Mouse (Mus musculus): ENCODE data around the gene Nudt22. TPM values are rescaled to one million over a fixed set of nuclear protein-coding genes. Genes with fewer than 3 reads are reported as not detected.
A peak's percentile ranks its signal among the peaks of the same experiment; 100 is the strongest.

The Nudt22 gene
- polyA plus RNA-seq, 1 experiment from 2014 or later = 19.6 TPM

- DNase-seq (ENCODE audit: low spot score) (no peak), ATAC-seq (ENCODE audit: insufficient read depth, low FRiP score, low TSS enrichment) (no peak)
- Histone ChIP-seq H3K27me3 (ENCODE audit: control insufficient read depth, insufficient read depth, low read length) (no peaks in the 10 kb centered on the region), H3K9ac (ENCODE audit: low read length) (no peak overlapping the region), H3K4me3 (ENCODE audit: low read depth, low read length) (no peak overlapping the region), H3K4me2 (ENCODE audit: low read depth) (no peak overlapping the region), H3K27ac (ENCODE audit: low read depth, low read length) (no peak overlapping the region), H3K9me3 (ENCODE audit: control insufficient read depth, low read length) (no peaks in the 10 kb centered on the region), H3K36me3 (ENCODE audit: control insufficient read depth, insufficient read depth, low read length) (no peaks in the 10 kb centered on the region), H3K4me1 (ENCODE audit: control insufficient read depth, insufficient read depth, low read length) (no peaks in the 10 kb centered on the region)
- 86% methylated on average over 9 of the region's 9 CpGs for WGBS
Measured at GRCm38 (mm10) chr19:7006892-7007593, 11.1 kb upstream of the Nudt22 start.

- DNase-seq (ENCODE audit: low spot score) = no peak
- H3K4me1 ChIP-seq (ENCODE audit: control insufficient read depth, insufficient read depth, low read length) = peaks cover 16% of the 10 kb centered on the region
- H3K9me3 ChIP-seq (ENCODE audit: control insufficient read depth, low read length) = no peaks in the 10 kb centered on the region
- H3K27ac ChIP-seq (ENCODE audit: low read depth, low read length) = no peak overlapping the region
- H3K9ac ChIP-seq (ENCODE audit: low read length) = no peak overlapping the region
- H3K36me3 ChIP-seq (ENCODE audit: control insufficient read depth, insufficient read depth, low read length) = peaks cover 4% of the 10 kb centered on the region; the same call in 1 of the 2 replicates
- 94% methylated on average over 19 of the region's 19 CpGs for WGBS
- H3K27me3 ChIP-seq (ENCODE audit: control insufficient read depth, insufficient read depth, low read length) = no peaks in the 10 kb centered on the region
- no peak for ATAC-seq (ENCODE audit: insufficient read depth, low FRiP score, low TSS enrichment)
- H3K4me2 ChIP-seq (ENCODE audit: low read depth) = no peak overlapping the region
- no peak overlapping the region for H3K4me3 ChIP-seq (ENCODE audit: low read depth, low read length)
Measured at GRCm38 (mm10) chr19:6999360-7000063, 3.6 kb upstream of the Nudt22 start.

GRCm38 (mm10) chr19:6997721-6998290 lies 1.9 kb upstream of the Nudt22 start:
- Histone ChIP-seq H3K9me3 (ENCODE audit: control insufficient read depth, low read length) (no peaks in the 10 kb centered on the region), H3K36me3 (ENCODE audit: control insufficient read depth, insufficient read depth, low read length) (peaks cover 4% of the 10 kb centered on the region; the same call in 1 of the 2 replicates), H3K9ac (ENCODE audit: low read length) (no peak overlapping the region), H3K27me3 (ENCODE audit: control insufficient read depth, insufficient read depth, low read length) (no peaks in the 10 kb centered on the region), H3K27ac (ENCODE audit: low read depth, low read length) (no peak overlapping the region), H3K4me2 (ENCODE audit: low read depth) (no peak overlapping the region), H3K4me3 (ENCODE audit: low read depth, low read length) (no peak overlapping the region), H3K4me1 (ENCODE audit: control insufficient read depth, insufficient read depth, low read length) (peaks cover 19% of the 10 kb centered on the region)
- ATAC-seq (ENCODE audit: insufficient read depth, low FRiP score, low TSS enrichment) (no peak), DNase-seq (ENCODE audit: low spot score) (no peak)
- 80% methylated on average over 9 of the region's 9 CpGs for WGBS

GRCm38 (mm10) chr19:6995255-6995991 lies 494 bp downstream of the Nudt22 start:
- H3K9ac ChIP-seq (ENCODE audit: low read length) = peak overlapping the region; percentile 53
- H3K4me3 ChIP-seq (ENCODE audit: low read depth, low read length) = peak overlapping the region; percentile 41
- no peaks in the 10 kb centered on the region for H3K9me3 ChIP-seq (ENCODE audit: control insufficient read depth, low read length)
- 47% methylated on average over 21 of the region's 21 CpGs for WGBS
- no peaks in the 10 kb centered on the region for H3K27me3 ChIP-seq (ENCODE audit: control insufficient read depth, insufficient read depth, low read length)
- peaks cover 22% of the 10 kb centered on the region for H3K4me1 ChIP-seq (ENCODE audit: control insufficient read depth, insufficient read depth, low read length)
- H3K27ac ChIP-seq (ENCODE audit: low read depth, low read length) = no peak overlapping the region
- peaks cover 4% of the 10 kb centered on the region; the same call in 1 of the 2 replicates for H3K36me3 ChIP-seq (ENCODE audit: control insufficient read depth, insufficient read depth, low read length)
- peak overlapping the region; percentile 76 for H3K4me2 ChIP-seq (ENCODE audit: low read depth)
- no peak for ATAC-seq (ENCODE audit: insufficient read depth, low FRiP score, low TSS enrichment)
- no peak for DNase-seq (ENCODE audit: low spot score)

- 85% methylated on average over 8 of the region's 8 CpGs for WGBS
- H3K27me3 ChIP-seq (ENCODE audit: control insufficient read depth, insufficient read depth, low read length) = no peaks in the 10 kb centered on the region
- H3K36me3 ChIP-seq (ENCODE audit: control insufficient read depth, insufficient read depth, low read length) = peaks cover 4% of the 10 kb centered on the region; the same call in 1 of the 2 replicates
- H3K4me2 ChIP-seq (ENCODE audit: low read depth) = no peak overlapping the region
- no peak overlapping the region for H3K27ac ChIP-seq (ENCODE audit: low read depth, low read length)
- ATAC-seq (ENCODE audit: insufficient read depth, low FRiP score, low TSS enrichment) (no peak), DNase-seq (ENCODE audit: low spot score) (no peak)
- no peak overlapping the region for H3K4me3 ChIP-seq (ENCODE audit: low read depth, low read length)
- H3K4me1 ChIP-seq (ENCODE audit: control insufficient read depth, insufficient read depth, low read length) = peaks cover 22% of the 10 kb centered on the region
- no peaks in the 10 kb centered on the region for H3K9me3 ChIP-seq (ENCODE audit: control insufficient read depth, low read length)
- H3K9ac ChIP-seq (ENCODE audit: low read length) = no peak overlapping the region
Measured at GRCm38 (mm10) chr19:6994489-6994888, 1.4 kb downstream of the Nudt22 start.

- no peak overlapping the region for H3K4me3 ChIP-seq (ENCODE audit: low read depth, low read length)
- no peaks in the 10 kb centered on the region for H3K9me3 ChIP-seq (ENCODE audit: control insufficient read depth, low read length)
- H3K27me3 ChIP-seq (ENCODE audit: control insufficient read depth, insufficient read depth, low read length) = no peaks in the 10 kb centered on the region
- no peak overlapping the region for H3K27ac ChIP-seq (ENCODE audit: low read depth, low read length)
- no peaks in the 10 kb centered on the region; the same call in 1 of the 2 replicates for H3K36me3 ChIP-seq (ENCODE audit: control insufficient read depth, insufficient read depth, low read length)
- DNase-seq (ENCODE audit: low spot score) (no peak), ATAC-seq (ENCODE audit: insufficient read depth, low FRiP score, low TSS enrichment) (no peak)
- peaks cover 22% of the 10 kb centered on the region for H3K4me1 ChIP-seq (ENCODE audit: control insufficient read depth, insufficient read depth, low read length)
- no peak overlapping the region for H3K9ac ChIP-seq (ENCODE audit: low read length)
- 89% methylated on average over 8 of the region's 8 CpGs for WGBS
- H3K4me2 ChIP-seq (ENCODE audit: low read depth) = no peak overlapping the region
Measured at GRCm38 (mm10) chr19:6994002-6994401, 1.9 kb downstream of the Nudt22 start.

- Histone ChIP-seq H3K9me3 (ENCODE audit: control insufficient read depth, low read length) (no peaks in the 10 kb centered on the region), H3K4me3 (ENCODE audit: low read depth, low read length) (peak overlapping the region; percentile 46), H3K4me1 (ENCODE audit: control insufficient read depth, insufficient read depth, low read length) (peaks cover 22% of the 10 kb centered on the region), H3K4me2 (ENCODE audit: low read depth) (peak overlapping the region; percentile 71), H3K9ac (ENCODE audit: low read length) (peak overlapping the region; percentile 53), H3K27ac (ENCODE audit: low read depth, low read length) (peak overlapping the region; percentile 42; the same call in 1 of the 2 replicates), H3K27me3 (ENCODE audit: control insufficient read depth, insufficient read depth, low read length) (no peaks in the 10 kb centered on the region), H3K36me3 (ENCODE audit: control insufficient read depth, insufficient read depth, low read length) (no peaks in the 10 kb centered on the region)
- no peak; the same call in 1 of the 2 replicates for ATAC-seq (ENCODE audit: insufficient read depth, low FRiP score, low TSS enrichment)
- DNase-seq (ENCODE audit: low spot score) = no peak
- 58% methylated on average over 14 of the region's 14 CpGs for WGBS
Measured at GRCm38 (mm10) chr19:6993011-6993770, 2.7 kb downstream of the Nudt22 start.
